Mouse (Mus musculus): ENCODE data around the gene Gm11114. TPM values are rescaled to one million over a fixed set of nuclear protein-coding genes. Genes with fewer than 3 reads are reported as not detected.

Gm11114 gene
- polyA plus RNA-seq (2015; fragmentation: Nextera tagmentation; extraction: Ambion mirVana) = not detected in 2 replicates

DNA sequence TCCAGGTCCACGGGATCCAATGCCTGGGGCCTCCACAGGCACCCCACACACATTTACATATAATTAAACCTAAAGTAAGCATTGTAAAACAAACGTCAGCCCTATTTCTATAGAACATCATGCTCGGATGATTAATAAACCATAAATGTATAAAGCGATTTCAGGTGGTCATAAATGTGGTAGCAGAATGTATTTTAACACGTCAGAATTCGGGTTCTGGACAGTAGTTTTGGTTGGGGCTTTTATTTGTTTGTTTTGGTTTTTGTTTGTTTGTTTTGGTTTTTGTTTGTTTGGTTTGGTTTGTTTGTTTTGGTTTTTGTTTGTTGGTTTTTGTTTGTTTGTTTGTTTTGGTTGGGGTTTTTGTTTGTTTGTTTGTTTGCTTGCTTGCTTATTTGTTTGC, at the start of gene Gm11114:
Gene Gm11114 (plus strand): TSS at position 301 of the 400 bp plus-strand sequence.
- no peaks in the 10 kb centered on the region for H3K9me3 ChIP-seq
- H3K4me2 ChIP-seq = no peak within 1 kb of the TSS
- no peak for ATAC-seq (replicated peaks)
- no peaks in the 10 kb centered on the region for H3K36me3 ChIP-seq (replicated peaks)
- no peaks in the 10 kb centered on the region for H3K27me3 ChIP-seq (replicated peaks)
- no peaks in the 10 kb centered on the region for H3K4me1 ChIP-seq
- H3K4me3 ChIP-seq = no peak within 1 kb of the TSS
- WGBS = 89% methylated on average over 6 of the region's 6 CpGs
- H3K9ac ChIP-seq = no peak within 1 kb of the TSS
- no peak within 1 kb of the TSS for H3K27ac ChIP-seq

DNA sequence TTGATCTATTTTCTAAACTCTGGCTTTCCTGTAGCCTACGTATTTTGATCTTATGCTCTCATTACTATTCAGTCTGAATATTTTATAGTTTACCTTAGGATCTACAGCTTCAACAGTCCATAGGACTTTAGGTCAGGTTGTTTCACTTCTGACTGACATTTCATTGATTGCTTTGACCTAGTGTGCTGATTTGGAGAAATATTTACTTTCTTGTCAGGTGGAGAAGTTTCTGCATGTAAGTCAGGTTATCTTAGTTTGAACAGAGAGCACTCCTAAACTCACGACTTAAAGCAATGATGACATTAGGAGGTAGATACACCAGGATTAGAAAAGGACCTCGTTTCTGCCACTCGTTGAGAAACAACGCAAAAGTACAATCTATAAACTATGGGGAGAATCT, 45.7 kb upstream of the Gm11114 start:
- H3K9ac ChIP-seq = no peak overlapping the region
- no peaks in the 10 kb centered on the region for H3K27me3 ChIP-seq (replicated peaks)
- H3K4me3 ChIP-seq = no peak overlapping the region
- no peak overlapping the region for H3K27ac ChIP-seq
- no peaks in the 10 kb centered on the region for H3K4me1 ChIP-seq
- ATAC-seq (replicated peaks) = no peak
- H3K9me3 ChIP-seq = no peaks in the 10 kb centered on the region
- H3K36me3 ChIP-seq (replicated peaks) = no peaks in the 10 kb centered on the region
- H3K4me2 ChIP-seq = no peak overlapping the region
- WGBS = 92% methylated on average over 5 of the region's 5 CpGs

- H3K4me3 ChIP-seq = no peak overlapping the region
- WGBS = 77% methylated on average over 2 of the region's 2 CpGs
- no peaks in the 10 kb centered on the region for H3K27me3 ChIP-seq (replicated peaks)
- H3K9me3 ChIP-seq = no peaks in the 10 kb centered on the region
- no peak overlapping the region for H3K9ac ChIP-seq
- H3K36me3 ChIP-seq (replicated peaks) = no peaks in the 10 kb centered on the region
- ATAC-seq (replicated peaks) = no peak
- H3K27ac ChIP-seq = no peak overlapping the region
- no peak overlapping the region for H3K4me2 ChIP-seq
- H3K4me1 ChIP-seq = no peaks in the 10 kb centered on the region
Measured at GRCm38 (mm10) chr9:85274114-85274513, 38.5 kb upstream of the Gm11114 start.

- H3K4me2 ChIP-seq = no peak overlapping the region
- H3K27ac ChIP-seq = no peak overlapping the region
- no peak for ATAC-seq (replicated peaks)
- 87% methylated on average over 4 of the region's 4 CpGs for WGBS
- H3K36me3 ChIP-seq (replicated peaks) = no peaks in the 10 kb centered on the region
- H3K4me1 ChIP-seq = no peaks in the 10 kb centered on the region
- no peak overlapping the region for H3K4me3 ChIP-seq
- no peaks in the 10 kb centered on the region for H3K27me3 ChIP-seq (replicated peaks)
- H3K9me3 ChIP-seq = no peaks in the 10 kb centered on the region
- no peak overlapping the region for H3K9ac ChIP-seq
Measured at GRCm38 (mm10) chr9:85302849-85303248, 9.7 kb upstream of the Gm11114 start.

- H3K27ac ChIP-seq = no peak overlapping the region
- ATAC-seq (replicated peaks) = no peak
- no peak overlapping the region for H3K4me3 ChIP-seq
- WGBS = 94% methylated on average over 3 of the region's 3 CpGs
- no peaks in the 10 kb centered on the region for H3K27me3 ChIP-seq (replicated peaks)
- no peak overlapping the region for H3K4me2 ChIP-seq
- H3K36me3 ChIP-seq (replicated peaks) = no peaks in the 10 kb centered on the region
- H3K9ac ChIP-seq = no peak overlapping the region
- H3K4me1 ChIP-seq = no peaks in the 10 kb centered on the region
- no peaks in the 10 kb centered on the region for H3K9me3 ChIP-seq
Measured at GRCm38 (mm10) chr9:85303378-85303777, 9.2 kb upstream of the Gm11114 start.

GRCm38 (mm10) chr9:85316122-85316521, 3.5 kb downstream of the Gm11114 start:
- no peak for ATAC-seq (replicated peaks)
- H3K27me3 ChIP-seq (replicated peaks) = no peaks in the 10 kb centered on the region
- 58% methylated on average over 1 of the region's 1 CpGs for WGBS
- H3K4me2 ChIP-seq = no peak overlapping the region
- H3K36me3 ChIP-seq (replicated peaks) = no peaks in the 10 kb centered on the region
- H3K9me3 ChIP-seq = no peaks in the 10 kb centered on the region
- 0 out of 2 replicates have a peak, but pooled peaks cover 3% of the 10 kb centered on the region for H3K4me1 ChIP-seq
- no peak overlapping the region for H3K4me3 ChIP-seq
- H3K27ac ChIP-seq = no peak overlapping the region
- H3K9ac ChIP-seq = no peak overlapping the region

- Histone ChIP-seq H3K9me3 (no peaks in the 10 kb centered on the region), H3K4me2 (no peak overlapping the region), H3K4me3 (no peak overlapping the region), H3K27me3 (replicated peaks) (no peaks in the 10 kb centered on the region), H3K4me1 (0 out of 2 replicates have a peak, but pooled peaks cover 7% of the 10 kb centered on the region), H3K27ac (no peak overlapping the region), H3K36me3 (replicated peaks) (no peaks in the 10 kb centered on the region), H3K9ac (no peak overlapping the region)
- peak; percentile 67; the same call in 1 of the 2 replicates for ATAC-seq (replicated peaks)
- 48% methylated on average over 8 of the region's 8 CpGs for whole genome bisulfite sequencing
Measured at GRCm38 (mm10) chr9:85320167-85320951, 7.8 kb downstream of the Gm11114 start.

GRCm38 (mm10) chr9:85324158-85324875, 11.7 kb downstream of the Gm11114 start:
- Histone ChIP-seq H3K4me3 (peak overlapping the region; percentile 52), H3K4me2 (peak overlapping the region; percentile 98), H3K9ac (no peak overlapping the region), H3K4me1 (peaks cover 23% of the 10 kb centered on the region), H3K9me3 (no peaks in the 10 kb centered on the region), H3K27ac (no peak overlapping the region), H3K36me3 (replicated peaks) (no peaks in the 10 kb centered on the region), H3K27me3 (replicated peaks) (no peaks in the 10 kb centered on the region)
- 83% methylated on average over 11 of the region's 11 CpGs for WGBS
- no peak for ATAC-seq (replicated peaks)

GRCm38 (mm10) chr9:85325201-85325868, 12.8 kb downstream of the Gm11114 start:
- peaks cover 23% of the 10 kb centered on the region for H3K4me1 ChIP-seq
- H3K27me3 ChIP-seq (replicated peaks) = no peaks in the 10 kb centered on the region
- peak overlapping the region; percentile 98 for H3K4me2 ChIP-seq
- H3K36me3 ChIP-seq (replicated peaks) = no peaks in the 10 kb centered on the region
- WGBS = 45% methylated on average over 17 of the region's 17 CpGs
- H3K4me3 ChIP-seq = peak overlapping the region; percentile 52
- H3K27ac ChIP-seq = no peak overlapping the region
- no peaks in the 10 kb centered on the region for H3K9me3 ChIP-seq
- no peak overlapping the region for H3K9ac ChIP-seq
- ATAC-seq (replicated peaks) = no peak

DNA sequence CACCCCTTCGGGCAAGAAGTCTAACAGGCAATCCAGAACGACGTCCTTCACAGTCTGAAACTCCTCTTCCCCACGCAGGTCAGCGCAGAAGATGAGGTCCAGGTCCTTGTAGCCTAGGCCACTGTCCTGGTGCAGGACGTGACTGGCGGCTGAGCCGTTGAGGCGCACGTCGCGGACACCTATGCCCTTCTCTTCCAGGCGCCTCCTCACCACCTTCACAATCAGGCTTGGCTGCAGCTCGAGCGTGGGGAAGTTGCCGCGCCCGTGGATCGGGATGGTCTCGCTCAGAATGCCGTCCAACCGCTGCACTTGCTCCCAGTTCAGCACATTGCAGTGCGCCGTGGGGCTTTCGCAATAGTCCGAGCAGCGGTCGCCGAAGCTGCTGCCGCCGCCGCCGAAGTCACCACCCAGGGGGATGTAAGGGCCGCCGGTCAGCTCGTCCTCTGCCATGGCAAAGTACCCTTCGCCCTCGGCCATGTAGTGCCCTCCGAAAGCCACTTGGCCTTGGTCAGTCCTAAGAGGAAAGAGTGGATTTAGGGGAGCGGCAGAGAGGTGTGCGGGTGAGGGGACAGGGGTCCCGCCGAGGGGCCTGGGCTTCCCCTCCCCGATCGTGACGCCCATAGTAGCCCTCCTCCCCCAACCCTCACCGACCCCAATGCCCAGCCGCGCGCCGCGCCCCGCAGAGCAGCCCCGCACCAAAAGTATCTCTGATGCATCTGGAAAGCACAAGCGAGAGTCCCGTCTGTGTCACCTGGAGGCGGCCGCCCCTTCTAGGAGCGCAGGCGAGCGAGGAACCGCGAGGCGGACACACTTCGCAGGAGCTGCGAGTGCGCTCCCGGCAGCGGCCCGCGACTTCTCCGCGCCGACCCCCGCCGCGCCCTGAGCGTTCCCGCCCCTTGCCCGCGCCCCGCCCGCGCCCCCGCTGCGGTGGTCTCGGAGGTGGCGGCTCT, 14.0 kb downstream of the Gm11114 start:
- WGBS = 1% methylated on average over 86 of the region's 88 CpGs
- Histone ChIP-seq H3K36me3 (replicated peaks) (no peaks in the 10 kb centered on the region), H3K9ac (peak overlapping the region; percentile 40), H3K9me3 (no peaks in the 10 kb centered on the region), H3K4me1 (peaks cover 20% of the 10 kb centered on the region), H3K27me3 (replicated peaks) (no peaks in the 10 kb centered on the region), H3K4me3 (peak overlapping the region; percentile 52), H3K4me2 (peak overlapping the region; percentile 98), H3K27ac (peak overlapping the region; percentile 66)
- ATAC-seq (replicated peaks) = peak; percentile 65
